Mouse (Mus musculus) cerebral cortex, adult 2 months (tissue): ENCODE data around the gene Arl4a.

ENCODE experiments used
- WGBS: fragments of 180-500 bp; shearing (Covaris S2); methylation state at CpG from one replicate; pipeline ENCODE4 v1.1.7; 2018; 5-methylcytosine and 5-hydroxymethylcytosine counted together

Arl4a gene

GRCm38 (mm10) chr12:39957931-39958671, 79.7 kb downstream of the Arl4a start:
- 38% methylated on average over 8 of the region's 8 CpGs for WGBS

DNA sequence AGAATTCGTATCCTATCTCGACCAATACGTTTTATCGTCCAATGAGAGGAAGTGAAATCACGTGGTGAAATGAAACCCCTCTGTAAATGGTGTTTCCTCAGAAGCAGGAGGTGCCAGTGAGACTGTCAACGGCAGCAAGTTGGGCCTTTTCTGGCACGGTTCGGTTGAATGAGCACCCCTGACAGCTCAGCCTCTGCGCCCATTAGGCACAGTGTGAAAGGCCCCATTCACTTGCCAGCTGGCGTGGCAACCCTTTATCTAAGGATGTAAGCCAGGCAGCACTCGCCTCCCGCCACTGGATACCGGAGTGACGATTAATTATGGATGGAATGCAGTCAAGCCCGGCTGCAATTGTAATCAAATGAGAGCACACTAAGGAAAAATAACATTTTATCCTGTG, 81.4 kb downstream of the Arl4a start:
- 44% methylated on average over 15 of the region's 15 CpGs for WGBS
